Mouse (Mus musculus) urinary bladder, postnatal 14 days (tissue): ENCODE data around the gene Pced1a.

Experiments
- DNase-seq: peaks from one replicate; pipeline ENCODE4 v3.0.0; 2021; ENCODE audit warnings: low spot score

The Pced1a gene

GRCm38 (mm10) chr2:130436769-130437168 is 12.3 kb upstream of the Pced1a start:
- no peak for DNase-seq

GRCm38 (mm10) chr2:130433152-130433551 is 8.7 kb upstream of the Pced1a start:
- peak; percentile 46 for DNase-seq

- no peak for DNase-seq
Observed at GRCm38 (mm10) chr2:130432157-130432556, 7.7 kb upstream of the Pced1a start.

DNA sequence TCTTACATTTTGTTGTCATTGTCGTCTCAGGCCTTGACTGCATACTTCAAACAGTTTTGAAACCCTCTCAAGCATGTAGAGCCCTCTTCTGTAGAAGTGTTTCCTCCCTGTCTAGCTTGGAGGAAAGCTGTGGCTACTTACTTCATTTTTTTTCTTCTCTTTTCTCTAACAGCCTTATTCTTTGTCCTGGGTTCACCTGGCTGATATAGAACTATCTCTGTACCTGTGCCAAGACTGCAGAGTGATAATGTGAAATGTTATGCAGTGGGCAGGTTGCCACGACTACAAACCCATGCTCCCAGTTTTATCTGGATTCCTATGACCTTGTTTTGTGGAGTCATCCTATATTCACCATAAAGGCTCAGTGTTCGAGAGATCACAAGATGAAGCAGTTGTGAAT is 6.0 kb upstream of the Pced1a start:
- DNase-seq: no peak

GRCm38 (mm10) chr2:130429851-130430250 is 5.3 kb upstream of the Pced1a start:
- DNase-seq: no peak

DNA sequence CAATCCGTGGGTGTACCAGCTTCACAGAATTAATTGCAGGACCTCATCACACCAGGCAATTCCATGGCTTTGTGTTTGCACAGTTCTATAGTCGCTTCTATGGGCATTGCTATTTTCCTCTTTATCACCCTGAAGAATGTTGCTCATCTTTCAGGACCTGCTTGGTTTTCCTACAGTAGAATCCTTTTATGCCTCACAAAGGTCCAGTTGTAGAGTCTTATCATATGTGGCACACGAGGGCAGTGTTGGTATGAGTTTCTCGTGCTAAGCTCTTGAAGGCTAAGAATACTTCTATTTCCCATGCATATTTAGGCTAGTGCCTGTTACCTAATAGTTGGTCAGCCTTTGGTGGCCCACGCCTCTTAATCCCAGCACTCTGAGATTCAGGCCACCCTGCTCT is 611 bp upstream of the Pced1a start:
- no peak for DNase-seq

GRCm38 (mm10) chr2:130423397-130424125 is 940 bp downstream of the Pced1a start:
- peak; percentile 74 for DNase-seq

DNA sequence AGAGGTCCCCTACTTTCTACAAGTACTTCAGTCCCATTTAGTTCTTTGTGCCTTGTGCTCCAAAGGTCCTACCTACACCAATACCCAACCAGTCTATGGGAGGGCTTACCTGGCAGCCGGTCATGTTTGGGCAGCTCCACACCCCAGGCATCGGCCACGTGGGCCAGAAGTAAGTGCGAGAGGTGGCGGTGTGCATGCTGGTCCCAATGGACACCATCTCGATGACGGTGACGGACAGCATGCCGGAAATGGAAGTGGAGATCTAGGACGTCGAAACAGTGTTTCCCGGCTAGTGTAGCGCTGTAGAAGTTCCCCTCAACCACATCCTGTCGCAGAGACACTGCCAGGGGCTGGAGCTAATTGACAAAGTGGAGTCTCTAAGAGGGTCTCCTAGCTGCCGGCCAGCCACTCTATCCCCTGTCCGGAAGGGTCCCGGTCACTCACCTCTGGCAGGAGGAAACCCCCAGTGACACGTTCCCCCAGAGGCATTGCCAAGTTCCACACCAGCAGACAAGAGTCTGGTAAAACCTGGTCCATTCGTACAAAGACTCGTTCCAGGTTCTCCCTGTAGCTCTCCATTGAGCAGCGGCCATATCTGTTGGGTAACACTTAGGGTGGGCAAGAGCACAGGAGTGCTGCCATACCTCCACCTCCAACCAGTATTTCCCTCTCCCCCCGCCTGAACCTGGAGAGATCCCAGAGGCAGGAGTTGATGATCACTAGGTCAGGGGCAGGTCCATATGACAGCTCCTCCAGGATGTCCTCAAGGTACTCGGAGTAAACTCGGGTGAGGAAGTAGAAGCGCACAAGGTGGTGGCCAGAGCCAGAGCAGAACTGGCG is 2.5 kb downstream of the Pced1a start:
- no peak for DNase-seq

DNA sequence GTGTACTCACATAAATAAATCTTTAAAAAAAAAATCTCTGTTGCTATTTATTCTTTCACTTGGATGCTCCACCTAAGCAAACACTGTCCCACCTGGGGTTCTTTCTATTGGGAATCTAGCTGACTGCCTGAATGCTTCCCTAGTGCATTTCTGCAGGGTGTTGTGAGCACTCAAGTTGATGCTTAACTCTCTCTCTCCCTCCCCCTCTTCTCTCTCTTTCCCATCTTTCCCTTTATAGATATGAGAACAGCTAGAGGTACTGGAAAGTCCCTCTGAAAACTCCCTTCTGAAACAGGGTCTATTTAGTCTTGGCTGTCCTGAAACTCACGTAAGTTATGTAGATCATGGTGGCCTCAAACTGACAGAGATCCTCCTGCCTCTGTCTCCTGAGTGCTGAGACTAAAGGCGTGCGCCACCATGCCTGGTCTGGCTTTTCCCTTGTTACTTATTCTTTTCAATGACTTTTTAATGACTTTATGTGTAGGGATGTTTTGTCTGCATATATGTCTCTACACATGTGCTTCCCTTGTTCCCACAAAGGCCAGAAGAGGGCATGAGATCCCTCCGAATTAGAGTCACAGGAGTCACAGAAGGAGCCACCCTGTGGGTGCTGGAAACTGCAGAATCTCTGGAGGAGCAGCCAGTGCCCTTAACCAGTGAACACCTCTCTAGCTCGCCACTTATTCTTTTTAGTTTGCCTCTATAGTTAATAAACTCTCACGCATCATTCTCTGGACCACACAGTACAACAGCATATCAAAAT is 10.2 kb downstream of the Pced1a start:
- no peak for DNase-seq

- no peak for DNase-seq
Observed at GRCm38 (mm10) chr2:130412775-130413174, 11.7 kb downstream of the Pced1a start.

DNA sequence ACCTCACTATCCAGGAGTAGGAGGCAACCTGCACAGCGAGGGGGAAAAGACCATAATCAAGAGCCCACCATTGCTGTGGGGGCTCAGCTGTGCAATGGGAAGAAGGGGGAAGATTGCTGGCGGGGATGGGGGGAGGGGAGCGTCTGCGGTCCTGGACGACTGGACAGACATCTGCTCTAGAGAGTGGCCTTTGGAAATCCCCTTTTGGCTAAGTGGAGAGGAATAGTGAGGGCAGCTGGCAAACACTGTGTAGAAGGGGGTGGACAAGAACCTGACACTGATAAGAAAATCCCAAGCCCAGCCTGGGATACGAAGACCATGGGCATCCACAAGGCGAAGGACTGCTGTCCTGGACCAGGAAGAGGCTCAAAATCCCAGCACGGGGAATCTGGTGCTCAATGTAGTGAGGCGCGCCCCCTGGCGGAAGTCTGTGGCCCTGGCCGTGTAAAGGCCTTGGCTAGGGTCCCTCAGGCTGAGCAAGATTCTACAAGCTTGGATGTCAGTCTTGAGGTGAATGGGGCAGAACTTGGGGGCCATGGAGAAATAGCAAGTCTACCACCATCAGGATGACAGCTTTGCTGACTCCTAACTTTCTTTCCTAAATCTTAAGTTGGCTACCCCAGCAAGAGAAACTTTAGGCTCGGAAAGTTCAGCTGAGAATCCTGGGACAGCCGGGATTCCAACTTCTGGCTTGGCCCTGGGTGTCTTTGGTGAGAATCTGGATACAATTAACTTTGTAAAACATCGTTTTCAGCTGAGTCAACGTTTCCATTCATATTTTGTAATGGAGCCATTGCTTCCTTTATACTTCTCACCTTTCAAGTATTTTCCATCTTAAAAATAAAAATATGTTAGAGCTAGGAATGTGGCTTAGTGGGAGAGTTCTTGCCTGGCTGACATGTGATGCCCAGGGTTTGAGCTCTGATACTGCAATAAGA is 12.7 kb downstream of the Pced1a start:
- DNase-seq: peak; percentile 85

- no peak for DNase-seq
Observed at GRCm38 (mm10) chr2:130408194-130408593, 16.3 kb downstream of the Pced1a start.

- no peak for DNase-seq
Observed at GRCm38 (mm10) chr2:130406178-130406577, 18.3 kb downstream of the Pced1a start, which contains the start of gene Tmem239. Tmem239 (plus strand) TSS chr2:130406478.

GRCm38 (mm10) chr2:130404939-130405338 is 19.6 kb downstream of the Pced1a start, which contains the start of the genes Gm28372 and 1700020A23Rik:
Gm28372 (plus strand) TSS chr2:130405239.
1700020A23Rik (plus strand) TSS chr2:130405259.
- no peak for DNase-seq

DNA sequence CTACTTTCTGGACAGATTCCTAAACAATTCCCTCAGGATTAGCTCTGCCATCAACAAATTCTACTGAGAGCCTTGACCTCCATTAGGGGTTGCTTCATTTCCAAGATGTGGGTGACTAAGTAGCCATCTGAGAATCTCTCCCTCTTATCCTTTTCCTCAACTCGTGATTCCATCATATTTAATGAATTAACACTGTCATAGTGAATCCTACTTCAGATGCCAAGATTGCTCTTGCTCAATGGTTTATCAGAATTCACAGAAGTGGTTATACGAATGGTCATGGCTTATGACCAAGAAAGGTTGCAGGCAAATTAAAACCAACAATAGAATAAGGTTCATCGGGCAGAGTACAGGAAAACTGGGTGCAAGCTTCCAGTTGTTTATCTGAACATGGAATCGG is 22.6 kb downstream of the Pced1a start:
- no peak for DNase-seq

DNA sequence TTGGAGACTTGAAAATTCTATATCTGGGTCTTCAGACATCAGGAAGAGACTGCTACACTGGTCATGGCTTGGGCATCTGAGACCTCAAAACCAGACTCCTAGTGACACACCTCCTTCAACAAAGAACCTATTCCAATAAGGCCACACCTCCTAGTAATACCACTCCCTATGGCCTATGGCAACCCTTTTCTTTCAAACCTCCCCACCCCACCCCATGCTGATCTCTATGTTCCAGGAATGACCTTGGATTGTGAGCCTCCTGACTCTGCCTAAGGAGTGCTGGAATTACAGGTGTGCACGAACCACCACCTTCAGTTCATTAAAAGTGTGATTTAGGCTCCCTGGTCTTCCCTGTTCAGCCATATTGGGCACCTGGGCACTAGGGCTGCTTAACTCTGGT is 24.5 kb downstream of the Pced1a start:
- no peak for DNase-seq

DNA sequence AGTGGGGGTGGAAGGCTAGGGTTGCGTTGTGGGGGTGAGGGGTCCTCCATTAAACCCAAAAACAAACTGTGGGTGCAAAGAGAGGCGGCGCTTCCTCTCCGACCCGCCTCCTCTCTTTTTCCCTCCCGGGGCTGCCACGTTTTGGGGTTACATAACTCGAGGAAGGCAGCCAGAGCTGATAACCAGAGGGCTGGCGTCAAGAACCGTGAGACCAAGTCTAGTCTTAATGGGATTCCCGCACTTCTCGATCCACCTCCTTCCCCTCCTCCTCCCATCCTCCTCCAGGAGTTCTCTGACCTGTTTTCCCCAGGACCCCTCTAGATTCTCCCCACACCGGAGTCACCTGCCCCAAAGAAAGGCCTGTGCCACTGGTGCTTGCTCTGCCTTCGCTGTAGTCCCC is 26.4 kb downstream of the Pced1a start:
- peak; percentile 60 for DNase-seq

DNA sequence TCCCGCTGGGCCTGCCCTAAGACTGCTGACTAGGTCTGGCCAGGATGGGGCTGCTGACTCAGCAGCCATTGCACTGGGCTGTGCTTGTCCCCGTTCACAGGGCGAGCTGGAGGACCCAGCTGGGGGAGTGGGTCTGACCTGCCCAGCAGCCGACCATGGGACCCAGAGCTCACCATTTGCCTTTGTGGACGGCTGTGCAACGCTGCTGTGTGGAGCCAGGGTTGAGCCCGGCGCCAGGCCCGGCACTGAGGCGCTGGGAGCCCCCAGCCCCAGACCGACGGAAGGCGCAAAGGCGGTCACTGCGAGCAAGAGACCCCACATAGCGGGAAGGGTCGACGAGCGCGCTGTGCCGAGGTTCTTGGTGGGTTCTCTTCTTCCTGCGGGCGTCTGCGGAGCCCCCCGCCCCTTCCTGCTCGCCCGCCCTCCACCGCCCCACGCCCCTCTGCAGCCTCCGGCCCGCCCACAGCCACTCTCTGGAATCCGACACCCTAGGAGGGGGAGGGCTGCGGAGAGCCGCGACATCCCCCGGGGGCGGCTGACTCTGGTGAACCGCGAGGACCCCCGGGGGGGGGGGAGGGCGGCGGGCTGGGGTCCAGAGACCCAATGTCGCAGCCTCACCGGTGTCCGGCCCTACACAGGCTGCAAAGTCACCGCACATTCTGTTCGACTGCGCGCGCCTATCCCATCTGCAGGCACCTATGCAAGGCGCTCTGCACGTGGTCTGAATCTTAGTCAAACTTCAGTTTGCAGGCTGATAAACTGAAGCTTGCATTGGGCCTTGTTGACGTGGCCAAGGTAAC is 27.1 kb downstream of the Pced1a start, which contains the start of gene Cpxm1:
TSS of gene Cpxm1 (minus strand) at position 389 of the 800 bp plus-strand sequence.
- peak; percentile 38 for DNase-seq

DNA sequence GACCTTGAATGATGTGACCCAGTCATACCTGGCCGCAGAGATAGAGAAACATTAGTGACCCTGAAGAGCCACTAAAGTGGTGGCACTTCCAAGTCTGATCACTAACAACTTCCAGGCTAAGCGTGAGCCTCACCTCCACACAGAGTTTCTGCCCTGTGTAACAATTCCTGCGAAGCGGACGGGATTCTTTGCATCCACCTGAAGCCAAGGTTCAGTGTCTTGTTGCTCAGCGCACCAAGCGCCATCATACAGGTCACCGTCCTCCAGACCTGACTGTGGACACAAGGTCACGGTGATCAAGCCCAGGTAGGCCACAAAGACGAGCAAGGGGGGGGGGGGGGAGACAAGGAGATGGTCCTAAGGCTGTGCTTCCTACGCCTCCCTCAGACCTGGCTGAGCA is 28.8 kb downstream of the Pced1a start:
- no peak for DNase-seq

DNA sequence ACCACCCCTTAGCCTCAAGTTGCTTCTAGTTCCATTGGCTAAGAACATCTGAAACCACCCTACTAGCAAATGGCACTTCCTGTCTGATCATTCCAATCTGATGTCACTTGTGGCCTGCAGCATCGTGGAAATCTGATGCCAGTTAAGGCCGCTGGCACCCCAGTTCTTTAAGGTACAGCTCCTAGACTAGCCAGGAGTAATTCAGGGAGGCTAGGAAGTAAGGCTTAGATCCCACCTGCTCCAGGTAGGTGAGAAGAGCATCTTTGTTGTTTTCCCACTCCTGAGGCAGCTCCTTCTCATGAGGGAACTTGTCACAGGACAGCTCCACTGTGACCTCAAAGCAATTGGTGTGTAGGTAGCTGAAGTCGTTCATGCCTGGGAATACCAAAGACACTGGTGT is 31.7 kb downstream of the Pced1a start:
- no peak for DNase-seq
